Mouse (Mus musculus): Measurements from ENCODE around the gene Brinp3. TPM values are rescaled to one million over a fixed set of nuclear protein-coding genes. Genes with fewer than 3 reads are reported as not detected.
"Not testable (repeated sequence)": the region's sequence is repeated elsewhere in the genome, so short reads cannot be mapped to it uniquely, and the experiment has no call there.

The Brinp3 gene
- 0.09 and 0.12 TPM in 2 replicates for polyA plus RNA-seq (2012; rRNA removed)

DNA sequence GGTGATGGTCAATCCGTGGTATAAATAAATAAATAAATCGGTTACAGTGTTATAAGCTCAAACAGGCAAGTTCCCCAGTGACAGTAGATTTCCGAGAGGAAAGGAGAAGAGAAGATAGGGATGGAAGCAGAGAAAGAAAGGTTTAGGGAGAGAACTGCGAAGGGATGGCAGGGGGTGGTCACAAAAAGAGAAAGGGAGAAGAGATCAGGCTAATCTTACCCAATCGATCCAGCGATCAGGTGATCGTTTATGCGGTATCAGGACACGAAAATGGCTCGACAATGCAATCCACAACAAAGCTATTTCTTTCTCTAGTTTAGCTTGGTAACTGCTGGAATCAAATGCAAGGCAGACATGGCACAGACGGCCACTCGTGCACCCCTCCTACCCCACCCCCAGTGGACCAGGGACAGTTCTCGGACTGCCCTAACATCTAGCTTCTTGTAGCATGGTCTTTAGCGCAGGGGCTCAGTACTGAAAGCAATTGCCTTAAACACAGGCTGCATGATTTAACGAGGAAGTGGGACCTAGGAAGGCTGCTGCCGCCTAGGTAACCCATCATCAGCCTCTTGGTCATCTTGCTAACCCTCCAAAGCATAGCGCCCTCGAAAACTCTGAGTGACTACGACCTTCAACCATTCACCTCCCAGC is at the start of gene Brinp3:
Gene Brinp3 (plus strand): TSS at position 80 of the 651 bp plus-strand sequence.
- 6% methylated on average over 19 of the region's 19 CpGs for WGBS
- no peak for DNase-seq (ENCODE audit: low read depth, low spot score)

DNA sequence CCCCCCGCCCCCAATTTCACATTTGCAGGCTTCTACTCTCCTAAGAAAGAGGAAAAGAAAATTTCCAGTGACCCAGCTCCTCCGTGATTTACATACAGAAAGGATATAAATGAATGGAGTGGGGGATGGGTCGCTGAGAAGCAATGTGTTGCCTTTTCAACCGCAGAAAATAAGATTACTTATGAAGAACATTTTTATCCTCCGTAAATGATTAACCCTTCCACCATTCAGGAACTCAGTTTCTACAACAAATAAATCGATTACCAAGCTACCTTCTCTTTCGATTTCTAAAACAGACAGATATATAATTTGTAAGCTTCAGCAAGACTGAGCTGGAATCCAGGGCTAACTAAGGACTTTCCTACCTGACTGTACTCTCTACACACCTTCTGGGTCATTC is 339 bp upstream of the Brinp3 start:
- no peak for DNase-seq (ENCODE audit: low read depth, low spot score)
- WGBS, result 9% methylated on average over 7 of the region's 7 CpGs

DNA sequence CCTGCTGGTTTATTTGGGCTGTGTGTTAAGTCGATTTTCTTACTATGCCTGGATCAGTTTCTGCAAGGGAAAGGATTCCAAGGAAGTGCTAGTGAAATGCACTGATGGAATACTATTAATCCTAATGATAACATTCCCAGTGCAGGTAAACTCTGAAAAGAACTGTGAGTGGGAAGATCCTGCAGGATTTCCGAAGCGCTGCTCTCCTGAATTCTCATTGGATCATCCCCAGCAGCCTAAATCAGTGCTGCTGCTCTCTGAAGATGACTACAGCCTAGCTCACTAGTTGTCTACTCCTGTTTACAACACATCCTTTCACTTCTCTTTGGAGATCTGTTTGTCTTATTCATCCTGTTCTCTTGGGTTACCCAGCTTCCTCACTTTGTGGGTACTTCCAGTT is 826 bp downstream of the Brinp3 start:
- 14% methylated on average over 3 of the region's 3 CpGs for WGBS
- DNase-seq (ENCODE audit: low read depth, low spot score), result no peak

DNA sequence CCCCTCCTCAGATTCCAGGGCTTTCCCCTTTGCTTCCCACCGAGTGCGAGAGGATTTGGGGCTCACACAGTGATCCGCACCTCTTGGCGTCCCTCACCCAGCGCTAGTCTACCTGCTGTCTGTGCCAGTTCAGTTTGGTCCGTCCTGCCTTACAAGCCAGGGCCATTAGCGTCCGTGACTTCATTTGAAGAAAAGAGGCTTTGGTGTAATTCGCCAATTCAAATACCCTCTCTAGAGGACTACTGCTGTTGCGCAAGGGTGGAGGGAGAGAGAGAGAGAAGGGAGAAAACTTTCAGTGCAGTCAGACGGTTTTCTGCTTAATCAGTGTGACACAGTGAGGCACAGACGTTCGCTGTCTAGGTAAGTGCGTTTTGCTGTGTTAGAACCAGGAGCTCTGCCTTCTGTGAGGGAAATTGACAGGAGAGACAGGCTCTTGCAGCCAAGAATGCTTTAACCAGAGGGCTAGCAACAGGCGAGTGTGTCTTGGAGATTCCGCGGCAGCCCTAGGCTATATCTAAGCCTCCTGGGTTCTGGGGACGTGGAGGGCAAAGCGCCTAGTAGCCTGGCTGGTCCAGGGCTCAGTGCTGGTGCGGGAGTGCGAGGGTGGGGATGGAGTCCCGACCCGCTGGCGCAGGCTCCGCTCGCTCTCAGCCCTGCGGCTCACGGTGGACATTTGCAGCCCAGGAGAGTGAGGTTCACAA is 3.0 kb downstream of the Brinp3 start:
- DNase-seq (ENCODE audit: low read depth, low spot score), result no peak
- WGBS, result 2% methylated on average over 28 of the region's 28 CpGs

DNA sequence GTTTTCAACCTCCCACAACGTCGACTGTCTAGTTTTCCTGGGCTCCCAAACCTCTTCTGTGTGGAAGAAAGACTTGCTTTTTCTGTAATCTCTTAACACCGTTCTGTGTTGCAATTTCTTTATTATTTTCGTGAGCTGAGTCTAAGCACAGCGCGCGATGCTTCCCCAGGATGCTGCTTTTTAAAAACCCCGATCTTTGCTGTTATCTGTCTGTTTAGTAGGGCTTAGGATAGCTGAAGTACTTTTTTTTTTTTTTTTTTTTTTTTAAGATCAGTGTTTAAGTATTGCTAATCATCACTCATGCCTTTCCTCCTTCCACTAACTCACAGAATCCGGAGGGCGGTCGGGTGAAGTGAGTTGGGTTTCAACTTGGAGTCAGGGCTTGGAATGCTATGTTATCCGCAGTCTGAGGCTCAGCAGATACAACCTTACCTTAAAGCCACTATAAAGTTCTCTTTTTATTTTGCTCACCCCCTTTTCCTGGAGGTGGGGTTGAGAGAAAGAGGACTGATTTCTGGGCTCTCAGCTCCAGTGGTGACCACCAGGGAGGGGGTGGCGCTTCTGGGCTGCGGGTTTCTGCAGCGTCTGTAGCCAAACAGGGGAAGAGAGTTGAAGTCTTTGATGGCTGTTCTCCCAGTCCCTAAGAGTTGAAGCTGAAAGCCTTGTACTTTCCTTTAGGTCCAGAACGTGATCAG is 3.7 kb downstream of the Brinp3 start:
- 2% methylated on average over 16 of the region's 16 CpGs for WGBS

DNA sequence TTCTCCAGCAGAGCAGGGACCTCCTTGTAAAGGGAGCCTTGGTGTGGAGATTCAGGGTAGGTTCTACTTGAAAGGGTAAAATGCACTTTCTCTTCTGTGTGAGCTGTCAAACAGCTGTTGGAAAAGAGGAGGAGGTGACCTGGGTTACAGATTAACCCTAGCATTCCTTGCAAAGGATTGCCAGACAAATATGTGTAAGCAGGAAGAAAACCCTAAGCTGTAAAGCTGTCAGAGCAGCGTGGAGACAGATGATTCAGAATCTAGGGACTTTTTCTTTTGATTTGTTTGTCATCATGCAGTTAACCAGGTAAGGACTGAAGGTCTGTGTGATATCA is 4.2 kb downstream of the Brinp3 start:
- DNase-seq (ENCODE audit: low read depth, low spot score), result no peak
- 7% methylated on average over 1 of the region's 1 CpGs for WGBS

More for the DNA sequence above, 3.7 kb downstream of the Brinp3 start:
- no peak for DNase-seq (ENCODE audit: low read depth, low spot score)

DNA sequence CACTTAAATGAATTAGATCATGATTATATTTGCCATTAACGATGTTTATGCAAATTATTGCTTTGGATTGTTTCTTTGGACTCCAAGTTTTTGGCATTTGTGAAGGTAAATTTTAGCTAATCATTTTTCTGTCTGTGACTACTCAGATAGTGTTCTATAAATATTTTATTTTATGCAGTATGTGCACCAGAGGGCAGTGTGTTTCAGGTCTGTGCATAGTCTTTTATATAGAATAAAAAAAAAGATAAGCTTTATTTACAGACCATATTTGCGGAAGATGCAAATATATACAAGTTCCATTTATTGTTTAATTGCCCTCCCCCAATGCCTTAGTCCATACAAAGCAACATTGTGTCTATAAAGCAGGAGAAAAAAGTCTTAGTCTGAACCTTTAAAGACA is 20.8 kb downstream of the Brinp3 start:
- 67% methylated on average over 2 of the region's 2 CpGs for WGBS
- no peak for DNase-seq (ENCODE audit: low read depth, low spot score)

DNA sequence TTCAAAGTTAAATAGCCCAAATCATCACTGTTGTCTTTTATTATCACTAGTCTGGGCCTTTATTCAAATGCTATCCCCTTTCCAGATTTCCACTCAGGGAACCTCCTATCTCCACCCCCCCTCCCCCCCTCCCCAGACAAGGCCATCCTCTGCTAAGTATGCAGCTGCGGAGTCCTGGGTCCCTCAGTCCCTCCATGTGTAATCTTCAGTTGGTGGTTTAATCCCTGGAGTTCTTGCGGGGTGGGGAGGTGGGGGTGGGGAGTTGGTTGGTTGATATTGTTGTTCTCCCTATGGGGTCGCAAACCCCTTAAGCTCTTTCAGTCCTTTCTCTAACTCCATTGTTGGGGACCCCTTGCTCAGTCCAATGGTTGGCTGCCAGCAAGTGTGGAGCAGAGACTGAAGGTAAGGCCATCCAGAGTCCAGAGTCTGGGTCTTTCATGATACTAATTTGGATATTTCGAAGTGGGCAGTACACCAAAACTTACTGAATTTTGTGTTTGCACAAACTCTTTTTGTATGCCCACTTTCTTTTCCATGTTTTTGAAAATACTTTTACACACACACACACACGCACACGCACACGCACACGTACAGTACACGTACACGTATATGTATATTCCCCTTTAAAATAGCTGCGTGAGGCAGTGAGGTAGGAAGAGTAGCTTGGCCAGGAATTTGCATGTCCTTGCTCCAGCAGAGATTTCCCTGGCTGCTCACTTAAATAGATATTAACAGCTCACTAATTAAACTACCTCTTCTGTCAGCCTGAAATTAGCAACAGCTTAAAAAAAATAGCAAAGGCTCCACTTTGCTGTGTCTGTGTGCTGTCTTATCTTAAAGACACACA is 29.4 kb downstream of the Brinp3 start:
- no peak for DNase-seq (ENCODE audit: low read depth, low spot score)
- WGBS, result 79% methylated on average over 11 of the region's 11 CpGs

DNA sequence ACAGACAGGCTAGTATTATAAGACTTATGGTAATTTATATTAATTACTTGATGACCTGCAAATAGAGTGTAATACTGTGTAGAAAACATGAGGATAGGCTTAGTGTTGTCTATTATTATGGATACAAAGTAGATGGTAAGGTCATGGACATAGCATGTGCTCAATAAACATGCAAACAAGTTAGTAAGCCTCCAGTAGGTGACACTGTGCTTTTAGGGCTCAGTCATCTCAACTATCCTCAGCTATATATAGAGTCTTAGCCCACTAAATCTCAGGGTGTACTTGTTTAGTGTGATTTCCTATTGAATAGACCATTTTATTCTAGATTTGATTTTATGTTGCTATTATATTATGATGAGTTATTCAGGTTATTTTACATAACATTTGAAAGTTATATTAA is 34.0 kb downstream of the Brinp3 start:
- DNase-seq (ENCODE audit: low read depth, low spot score), result no peak

DNA sequence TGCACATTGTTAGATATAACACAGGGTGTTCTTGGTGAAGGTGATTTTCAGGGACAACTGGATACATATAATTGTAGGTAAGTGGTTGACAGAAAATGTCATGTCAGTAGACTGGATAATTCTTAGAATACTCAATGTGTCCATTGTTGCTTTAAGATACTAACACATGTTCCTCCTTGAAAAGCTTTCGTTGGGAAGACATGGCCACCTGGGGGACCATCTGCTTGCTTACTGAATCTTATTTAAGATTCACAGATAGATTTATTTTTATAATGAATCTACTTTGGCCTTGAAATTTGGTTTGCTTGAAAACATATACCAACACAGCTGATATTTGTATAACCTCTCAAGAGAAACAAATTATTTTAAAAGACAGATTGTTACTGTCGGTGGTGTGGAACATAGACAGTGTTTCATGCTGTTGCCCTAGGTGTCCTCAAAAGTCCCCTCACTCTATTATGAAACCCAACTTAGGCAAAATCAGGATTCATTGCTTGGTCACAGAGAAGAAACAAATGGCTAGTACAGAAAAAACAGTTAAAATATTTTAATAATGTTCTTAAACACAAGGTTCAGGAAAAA is 52.4 kb downstream of the Brinp3 start:
- 77% methylated on average over 2 of the region's 2 CpGs for WGBS
- no peak for DNase-seq (ENCODE audit: low read depth, low spot score)

DNA sequence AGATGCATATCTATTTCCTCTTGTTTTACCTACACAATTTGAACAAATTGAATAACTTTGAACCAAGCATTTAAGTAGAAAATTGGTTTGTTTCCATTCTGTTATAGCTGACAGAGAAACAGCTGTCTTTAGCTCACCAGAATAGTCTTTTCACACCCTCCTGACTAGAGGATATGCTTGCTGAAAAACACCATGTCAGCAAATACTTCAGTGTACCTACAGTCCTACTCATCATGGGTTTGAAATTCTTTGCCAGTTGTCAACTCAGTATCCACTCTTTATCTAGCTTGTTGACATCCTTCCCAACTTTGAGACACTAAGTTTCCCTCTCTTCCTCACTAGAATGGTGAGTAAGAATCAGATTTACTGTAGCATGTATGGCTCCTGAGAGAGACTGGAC is 62.4 kb downstream of the Brinp3 start:
- DNase-seq (ENCODE audit: low read depth, low spot score), result no peak

DNA sequence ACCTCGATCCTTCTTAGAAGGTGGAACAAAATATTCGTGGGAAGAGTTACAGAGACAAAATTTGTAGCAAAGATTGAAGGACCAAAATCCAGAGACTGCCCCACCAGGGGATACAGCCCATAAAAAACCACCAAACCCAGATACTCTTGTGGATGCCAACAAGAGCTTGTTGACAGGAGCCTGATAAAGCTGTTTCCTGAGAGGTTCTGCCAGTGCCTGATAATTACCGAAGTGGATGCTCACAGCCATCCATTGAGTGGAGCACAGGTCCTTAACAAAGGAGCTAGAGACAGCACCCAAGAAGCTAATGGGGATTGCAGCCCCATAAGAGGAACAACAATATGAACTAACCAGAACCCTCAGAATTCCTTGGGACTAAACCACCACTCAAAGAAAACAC is 67.6 kb downstream of the Brinp3 start:
- no peak for DNase-seq (ENCODE audit: low read depth, low spot score)
- 81% methylated on average over 3 of the region's 3 CpGs for WGBS

DNA sequence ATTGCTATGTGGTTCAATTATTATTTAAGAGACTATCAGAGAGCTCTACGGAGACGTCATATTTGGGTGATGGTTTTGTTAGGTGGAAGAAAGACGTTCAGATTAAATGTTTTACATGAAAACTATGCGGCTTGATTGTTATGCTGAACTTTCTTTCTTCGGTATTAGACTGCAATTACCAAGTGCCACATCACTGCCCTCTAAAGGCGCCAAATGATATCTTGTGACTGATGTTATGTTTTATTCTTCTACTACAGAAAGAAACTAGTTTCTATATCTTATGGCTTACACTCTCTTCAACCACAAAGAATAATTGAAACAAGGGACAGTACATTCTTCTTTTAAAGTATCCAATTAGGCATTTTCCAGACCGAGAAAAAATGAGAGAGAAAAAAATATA is 89.6 kb downstream of the Brinp3 start:
- 69% methylated on average over 7 of the region's 7 CpGs for WGBS

DNA sequence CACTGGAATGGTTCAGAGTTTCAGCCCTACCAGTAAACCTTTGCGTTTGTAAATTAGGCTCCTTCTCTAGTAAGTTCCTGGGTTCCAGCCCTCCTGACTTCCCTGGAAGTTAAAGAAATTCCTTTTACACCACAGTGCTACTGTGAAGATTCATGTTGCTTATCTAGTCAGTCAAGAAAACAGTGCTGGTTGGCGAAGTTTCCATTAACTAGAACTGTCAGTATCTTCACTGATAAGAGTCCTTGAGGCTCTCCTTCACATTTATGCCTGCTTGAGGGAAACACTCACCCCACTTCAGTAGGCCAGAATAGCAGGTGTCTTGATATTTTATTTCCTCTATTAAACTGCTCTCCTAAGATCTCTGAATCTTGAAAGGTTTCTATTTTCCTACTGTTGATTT is 138.3 kb downstream of the Brinp3 start:
- WGBS, result 60% methylated on average over 2 of the region's 2 CpGs
- DNase-seq (ENCODE audit: low read depth, low spot score), result no peak

More for the DNA sequence above, 89.6 kb downstream of the Brinp3 start:
- DNase-seq (ENCODE audit: low read depth, low spot score), result no peak

DNA sequence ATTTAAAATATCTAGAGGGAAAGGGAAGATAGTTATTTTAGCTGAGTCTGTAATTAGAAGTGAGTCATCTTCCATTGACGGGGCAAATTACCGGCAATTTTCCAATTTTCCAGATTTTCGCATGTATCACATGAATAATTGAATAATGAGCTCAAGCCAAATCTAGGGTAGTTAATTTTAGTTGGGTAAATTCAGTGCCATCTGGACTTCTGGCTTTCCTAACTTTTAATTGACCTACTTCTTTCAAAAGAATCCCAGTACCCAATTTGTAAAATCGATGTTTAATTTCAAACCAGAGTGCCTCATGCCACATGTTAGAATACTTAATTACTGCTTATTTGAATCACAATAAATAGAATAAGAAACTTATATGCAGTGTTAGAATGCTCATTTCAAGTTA is 162.7 kb downstream of the Brinp3 start:
- no peak for DNase-seq (ENCODE audit: low read depth, low spot score)
- WGBS, result 91% methylated on average over 4 of the region's 4 CpGs

DNA sequence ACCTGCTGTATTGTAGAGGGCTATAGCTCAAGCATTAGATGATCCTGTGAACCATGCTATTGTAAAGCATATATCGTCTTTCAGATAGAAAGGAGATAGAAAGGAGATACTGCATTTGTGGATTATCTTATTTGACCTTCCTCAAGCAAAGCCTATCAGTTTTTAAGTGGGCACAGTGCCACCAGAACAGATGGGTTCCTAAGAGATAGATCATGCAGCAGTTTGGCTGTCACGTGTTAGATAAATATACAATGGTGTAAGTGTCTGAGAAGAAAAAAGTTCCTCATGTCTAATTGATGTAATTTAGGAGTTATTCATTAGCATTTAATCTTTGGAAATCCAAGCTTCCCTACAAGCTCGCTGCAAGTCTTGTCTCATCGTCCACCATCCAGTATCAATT is 206.2 kb downstream of the Brinp3 start:
- DNase-seq (ENCODE audit: low read depth, low spot score), result no peak
- WGBS, result 63% methylated on average over 4 of the region's 4 CpGs

DNA sequence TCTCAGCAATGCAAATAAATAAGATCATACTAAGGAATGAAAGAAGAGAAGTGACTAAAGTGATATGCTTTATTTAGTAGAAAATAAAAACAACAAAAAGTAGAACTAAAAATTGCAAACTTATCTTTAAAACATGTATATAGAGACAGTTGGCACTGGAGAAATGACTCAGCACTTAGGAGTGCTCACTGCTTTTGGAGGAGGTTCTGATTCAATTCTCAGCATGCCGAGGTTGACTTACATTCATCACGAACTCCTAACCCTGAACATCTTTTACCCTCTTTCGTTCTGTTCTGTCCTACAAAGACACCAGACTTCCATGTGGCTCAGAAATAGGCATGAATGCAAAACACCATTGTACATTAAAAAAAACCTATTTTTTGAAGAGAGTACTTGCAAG is 225.0 kb downstream of the Brinp3 start:
- DNase-seq (ENCODE audit: low read depth, low spot score), result no peak
- WGBS, result 73% methylated on average over 3 of the region's 3 CpGs

DNA sequence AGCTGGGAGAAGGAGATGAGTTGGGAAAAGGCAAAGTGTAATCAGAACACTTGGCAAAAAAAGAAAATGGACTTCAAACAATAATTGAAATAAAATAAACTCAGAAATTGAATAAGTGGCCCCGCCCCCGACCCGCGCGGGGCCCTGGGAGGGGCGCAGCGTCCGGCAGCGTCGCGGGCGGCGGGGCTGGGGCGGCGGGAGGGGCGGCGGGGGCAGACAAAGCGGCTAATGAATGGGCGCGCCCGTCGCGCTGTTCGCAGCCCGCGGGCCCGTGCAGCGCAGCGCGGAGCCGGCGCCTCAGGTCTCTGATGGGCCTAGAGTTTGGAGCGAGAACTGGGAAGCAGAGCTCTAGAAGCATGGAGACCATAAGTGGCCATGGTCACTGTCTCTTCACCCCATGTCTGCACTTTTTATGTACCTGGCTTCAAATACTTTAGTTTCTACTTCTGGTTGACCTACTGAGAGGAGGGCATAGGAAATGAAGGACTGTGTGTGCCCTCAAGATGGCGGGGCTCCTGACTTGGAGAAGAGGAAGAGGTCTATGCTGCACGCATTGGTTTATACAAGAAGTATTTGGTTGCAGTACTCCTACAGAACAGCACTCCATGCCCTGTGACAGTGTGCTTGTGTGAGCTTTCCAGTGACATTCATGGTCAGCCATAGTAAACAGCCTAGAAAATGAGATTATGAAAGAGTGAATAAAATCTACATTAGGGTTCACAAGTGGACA is 230.4 kb downstream of the Brinp3 start:
- DNase-seq (ENCODE audit: low read depth, low spot score), result not testable (repeated sequence)
- 8% methylated on average over 34 of the region's 35 CpGs for WGBS

DNA sequence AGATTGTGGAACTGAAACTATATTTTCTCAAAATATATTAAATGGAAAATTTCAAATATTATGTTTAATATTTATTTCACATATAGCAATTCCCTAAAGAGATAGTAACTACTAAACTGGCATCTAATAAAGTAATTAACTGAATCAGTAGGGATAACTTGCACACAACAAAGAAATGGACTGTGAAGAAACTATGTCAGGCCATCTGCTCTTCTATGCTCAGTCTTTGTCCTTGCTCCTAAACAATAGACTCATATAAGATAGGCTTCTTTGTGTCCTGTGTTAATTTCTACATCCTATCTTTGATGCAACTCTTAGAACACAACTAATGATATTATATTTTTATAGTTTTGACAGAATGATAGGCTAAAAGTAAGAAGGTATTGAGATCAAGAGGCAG is 256.5 kb downstream of the Brinp3 start:
- DNase-seq (ENCODE audit: low read depth, low spot score), result no peak
